Mouse (Mus musculus) stomach, postnatal 0 days (tissue): ENCODE results near the gene Cnot2.

Experiments used
- CTCF ChIP-seq: IDR thresholded peaks from 2 replicates; pipeline ENCODE4 v1.5.1; 2016; ENCODE audit warnings: antibody characterized with exemption, low read depth, mild to moderate bottlenecking, moderate library complexity
- EP300 ChIP-seq: optimal IDR thresholded peaks from 2 replicates; pipeline ENCODE3; 2016; ENCODE audit warnings: antibody characterized with exemption

DNA sequence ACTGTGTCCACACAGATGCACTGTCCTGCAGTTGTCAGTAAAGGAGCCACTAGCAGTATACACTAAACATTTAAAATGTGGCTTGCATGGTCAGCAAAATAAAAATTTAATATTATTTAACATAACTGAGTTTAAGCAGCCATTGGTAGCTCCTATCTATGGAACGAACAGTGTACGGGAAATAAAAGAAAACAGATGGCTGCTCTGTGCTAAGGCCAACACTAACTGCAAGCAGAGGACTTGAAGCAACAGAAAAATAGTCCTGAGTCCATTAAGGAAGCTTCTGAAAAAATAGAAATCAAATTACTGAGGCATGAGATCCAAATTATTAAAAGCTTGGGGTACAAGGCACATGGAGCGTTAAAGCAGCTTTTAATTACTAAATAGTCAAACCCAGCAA is 35.1 kb downstream of the Cnot2 start:
- TF ChIP-seq EP300: no peak
- no peak for TF ChIP-seq CTCF
